Mouse (Mus musculus) gastrocnemius, postnatal 10 days (tissue): ENCODE measurements around the gene Nacc1. TPM values are rescaled to one million over a fixed set of nuclear protein-coding genes. Genes with fewer than 3 reads are reported as not detected.
"Not testable (repeated sequence)": the region's sequence is repeated elsewhere in the genome, so short reads cannot be mapped to it uniquely, and the experiment has no call there.

ENCODE experiments used
- DNase-seq: peaks from one replicate; pipeline ENCODE4 v3.0.0; 2021; ENCODE audit warnings: mixed read lengths
- total RNA-seq, 2 experiments: library from RNA; stranded (reverse); gene quantifications; 2 replicates each; pipeline ENCODE4 v1.2.3; 2021

Gene Nacc1
- total RNA-seq, 2 experiments from 2014 or later: 38.2 to 39.1 TPM

- no peak for DNase-seq
These were observed 12.9 kb upstream of the Nacc1 start for GRCm38 (mm10) chr8:84700526-84700925.

- DNase-seq: peak; percentile 54
These were observed 12.2 kb upstream of the Nacc1 start for GRCm38 (mm10) chr8:84699861-84700322.

- DNase-seq: peak; percentile 58
These were observed 11.3 kb upstream of the Nacc1 start for GRCm38 (mm10) chr8:84698929-84699401.

- DNase-seq: no peak
These were observed 10.6 kb upstream of the Nacc1 start for GRCm38 (mm10) chr8:84698288-84698687.

GRCm38 (mm10) chr8:84697166-84698130 is 9.8 kb upstream of the Nacc1 start:
- DNase-seq: peak; percentile 57

GRCm38 (mm10) chr8:84695140-84695539 is 7.5 kb upstream of the Nacc1 start:
- no peak for DNase-seq

- DNase-seq: no peak
These were observed 5.7 kb upstream of the Nacc1 start for GRCm38 (mm10) chr8:84693332-84693731.

GRCm38 (mm10) chr8:84689091-84689915 is 1.6 kb upstream of the Nacc1 start:
- peak; percentile 79 for DNase-seq

- DNase-seq: no peak
These were observed 508 bp downstream of the Nacc1 start for GRCm38 (mm10) chr8:84687003-84687704.

- peak; percentile 31 for DNase-seq
These were observed 1.3 kb downstream of the Nacc1 start, which contains the start of gene Trmt1 for GRCm38 (mm10) chr8:84686191-84687002. Gene Trmt1 (plus strand): TSS chr8:84686307.

GRCm38 (mm10) chr8:84684537-84684936 is 3.1 kb downstream of the Nacc1 start:
- DNase-seq: no peak

GRCm38 (mm10) chr8:84682257-84682656 is 5.4 kb downstream of the Nacc1 start:
- no peak for DNase-seq

- no peak for DNase-seq
These were observed 6.2 kb downstream of the Nacc1 start for GRCm38 (mm10) chr8:84681476-84681875.

- no peak for DNase-seq
These were observed 10.4 kb downstream of the Nacc1 start for GRCm38 (mm10) chr8:84677305-84677704.

- DNase-seq: not testable (repeated sequence)
These were observed 17.2 kb downstream of the Nacc1 start for GRCm38 (mm10) chr8:84670295-84671006.

GRCm38 (mm10) chr8:84668731-84669485 is 18.8 kb downstream of the Nacc1 start:
- no peak for DNase-seq

GRCm38 (mm10) chr8:84668081-84668480 is 19.6 kb downstream of the Nacc1 start:
- DNase-seq: no peak

GRCm38 (mm10) chr8:84665385-84665893 is 22.2 kb downstream of the Nacc1 start:
- DNase-seq: no peak
